In genomic region chr8:65775815-65776214, GRCm38 (mm10) we compare ENCODE assay signal across 27 mouse cellular contexts.
DNase-seq lines count a peak whose midpoint lies in the region; ATAC-seq and TF ChIP-seq lines count a peak whose summit lies in the region.
"Had no signal": no experiment of that assay in that cellular context is flagged by ENCODE, and none has a peak within 500 bp of the region (broad histone marks: within the 10 kb centered on the region; RNA-seq: fewer than 3 reads in every experiment).

No protein-coding gene starts in this region.

- H3K36me3 ChIP-seq in forebrain, embryonic 16.5 days (ENCODE audit: control insufficient read depth, insufficient read depth), result no peaks in the 10 kb centered on the region
- no peaks in the 10 kb centered on the region for H3K36me3 ChIP-seq in forebrain, embryonic 12.5 days (replicated peaks)
- H3K36me3 ChIP-seq: embryonic facial prominence, embryonic 10.5 days; embryonic facial prominence, embryonic 15.5 days; heart, embryonic 10.5 days; heart, embryonic 15.5 days; hindbrain, embryonic 15.5 days; limb, embryonic 13.5 days; lung, embryonic 15.5 days; midbrain, embryonic 12.5 days; stomach, embryonic 15.5 days had no signal

- H3K4me1 ChIP-seq in forebrain, embryonic 16.5 days (replicated peaks; ENCODE audit: control insufficient read depth, insufficient read depth, low read length), result no peaks in the 10 kb centered on the region
- 0 out of 2 replicates have a peak, but pooled peaks cover 4% of the 10 kb centered on the region for H3K4me1 ChIP-seq in forebrain, embryonic 12.5 days
- H3K4me1 ChIP-seq: embryonic facial prominence, embryonic 10.5 days; embryonic facial prominence, embryonic 15.5 days; heart, embryonic 10.5 days; heart, embryonic 15.5 days; hindbrain, embryonic 15.5 days; limb, embryonic 13.5 days; lung, embryonic 15.5 days; midbrain, embryonic 12.5 days; stomach, embryonic 15.5 days had no signal

- H3K4me2 ChIP-seq in forebrain, embryonic 16.5 days (ENCODE audit: low read length), result no peak overlapping the region
- no peak overlapping the region for H3K4me2 ChIP-seq in forebrain, embryonic 12.5 days
- H3K4me2 ChIP-seq: embryonic facial prominence, embryonic 15.5 days; heart, embryonic 15.5 days; hindbrain, embryonic 15.5 days; limb, embryonic 13.5 days; liver, embryonic 11.5 days; lung, embryonic 15.5 days; midbrain, embryonic 12.5 days; stomach, embryonic 15.5 days had no signal

- peak; percentile 16 to 56 for DNase-seq in layer of hippocampus, adult 18-20 months (ENCODE audit: low spot score in 2 of 2)
- no peak for DNase-seq in layer of hippocampus, adult 8-10 months (ENCODE audit: low spot score in 2 of 2)
- peak; percentile 58 for DNase-seq in brain, embryonic 14.5 days (ENCODE audit: low read depth)
- DNase-seq in retina, postnatal 1 day, result peak; percentile 38
- DNase-seq in adrenal gland, postnatal 14 days, result no peak
- DNase-seq: adrenal gland, postnatal 36 days; cerebellum, adult 11 months; cerebellum, adult 9-10 months; gastrocnemius, postnatal 14 days; heart, postnatal 36 days; kidney, adult 2 months; kidney, postnatal 36 days; right cerebral cortex, postnatal 25 days; thymus, postnatal 14 days had no signal

- no peak overlapping the region for H3K4me3 ChIP-seq in forebrain, embryonic 16.5 days (replicated peaks; ENCODE audit: low read length)
- H3K4me3 ChIP-seq in forebrain, embryonic 12.5 days (replicated peaks), result no peak overlapping the region
- H3K4me3 ChIP-seq: embryonic facial prominence, embryonic 10.5 days; embryonic facial prominence, embryonic 15.5 days; heart, embryonic 10.5 days; heart, embryonic 15.5 days; hindbrain, embryonic 15.5 days; limb, embryonic 13.5 days; lung, embryonic 15.5 days; midbrain, embryonic 12.5 days; stomach, embryonic 15.5 days had no signal

- TF ChIP-seq CTCF in brain, embryonic 14.5 days (IDR thresholded peaks at IDR 0.05; ENCODE audit: borderline replicate concordance, extremely low read depth, insufficient read depth, insufficient read length), result no peak

- no peaks in the 10 kb centered on the region for H3K9me3 ChIP-seq in forebrain, embryonic 16.5 days (ENCODE audit: control insufficient read depth, low read length)
- H3K9me3 ChIP-seq in forebrain, embryonic 12.5 days, result no peaks in the 10 kb centered on the region
- H3K9me3 ChIP-seq: embryonic facial prominence, embryonic 10.5 days; embryonic facial prominence, embryonic 15.5 days; heart, embryonic 10.5 days; heart, embryonic 15.5 days; hindbrain, embryonic 15.5 days; limb, embryonic 13.5 days; lung, embryonic 15.5 days; midbrain, embryonic 12.5 days; stomach, embryonic 15.5 days had no signal

- WGBS in forebrain, embryonic 16.5 days, result 39% methylated on average over 2 of the region's 2 CpGs
- WGBS in forebrain, embryonic 12.5 days, result 59% methylated on average over 2 of the region's 2 CpGs

- H3K27ac ChIP-seq in forebrain, embryonic 16.5 days (ENCODE audit: low read length), result no peak overlapping the region
- H3K27ac ChIP-seq in forebrain, embryonic 12.5 days, result no peak overlapping the region
- H3K27ac ChIP-seq: embryonic facial prominence, embryonic 10.5 days; embryonic facial prominence, embryonic 15.5 days; heart, embryonic 10.5 days; heart, embryonic 15.5 days; hindbrain, embryonic 15.5 days; limb, embryonic 13.5 days; lung, embryonic 15.5 days; midbrain, embryonic 12.5 days; stomach, embryonic 15.5 days had no signal

- H3K27me3 ChIP-seq in forebrain, embryonic 16.5 days (replicated peaks; ENCODE audit: control insufficient read depth, insufficient read depth, low read length), result no peaks in the 10 kb centered on the region
- no peaks in the 10 kb centered on the region for H3K27me3 ChIP-seq in forebrain, embryonic 12.5 days
- H3K27me3 ChIP-seq: embryonic facial prominence, embryonic 15.5 days; heart, embryonic 15.5 days; hindbrain, embryonic 15.5 days; limb, embryonic 13.5 days; lung, embryonic 15.5 days; midbrain, embryonic 12.5 days; stomach, embryonic 15.5 days had no signal

- no peak overlapping the region for H3K9ac ChIP-seq in forebrain, embryonic 16.5 days (replicated peaks; ENCODE audit: low read depth, low read length)
- no peak overlapping the region for H3K9ac ChIP-seq in forebrain, embryonic 12.5 days
- H3K9ac ChIP-seq: embryonic facial prominence, embryonic 15.5 days; heart, embryonic 15.5 days; hindbrain, embryonic 15.5 days; limb, embryonic 13.5 days; lung, embryonic 15.5 days; midbrain, embryonic 12.5 days; stomach, embryonic 15.5 days had no signal

- TF ChIP-seq POLR2A in brain, embryonic 14.5 days (IDR thresholded peaks at IDR 0.05; ENCODE audit: borderline replicate concordance, extremely low read depth, insufficient read depth, insufficient read length, poor library complexity, severe bottlenecking), result no peak

- peak; percentile 43; the same call in 1 of the 2 replicates for ATAC-seq in forebrain, embryonic 16.5 days
- no peak for ATAC-seq in forebrain, embryonic 12.5 days (ENCODE audit: low FRiP score)
- ATAC-seq: CD4-positive, CD25-positive, alpha-beta regulatory T cell, adult 4 months had no signal

Comparison
In these comparisons a context has a peak if more than half of its experiments do, and no peak if none do; other contexts are left out.
1. DNase-seq: peak in layer of hippocampus, adult 18-20 months (2 of 2), brain, embryonic 14.5 days (single experiment) and retina, postnatal 1 day (single experiment); none in layer of hippocampus, adult 8-10 months (0 of 2) and adrenal gland, postnatal 14 days (single experiment).